Mouse (Mus musculus) megakaryocyte, embryonic 14.5 days (primary cell): Measurements from ENCODE around the gene Plk3.

Experiments used
- FLI1 ChIP-seq: IDR thresholded peaks from 2 replicates; pipeline ENCODE4 v1.6.1; 2012; ENCODE audit warnings: low read length, inconsistent platforms, mixed read lengths
- GATA1 ChIP-seq: IDR thresholded peaks from 3 replicates; pipeline ENCODE4 v1.6.1; 2012; ENCODE audit warnings: mixed read lengths, low read length, inconsistent platforms, borderline replicate concordance

- TF ChIP-seq GATA1: no peak
- TF ChIP-seq FLI1: no peak
Observed at GRCm38 (mm10) chr4:117109330-117109729, 24.4 kb downstream of the Plk3 start.
